Mouse (Mus musculus): ENCODE measurements around the gene H2-T24. TPM values are rescaled to one million over a fixed set of nuclear protein-coding genes. Genes with fewer than 3 reads are reported as not detected.
"Not testable (repeated sequence)": the region's sequence is repeated elsewhere in the genome, so short reads cannot be mapped to it uniquely, and the experiment has no call there.

H2-T24 gene
- polyA plus RNA-seq, 1 experiment from 2014 or later, result 2.2 TPM

DNA sequence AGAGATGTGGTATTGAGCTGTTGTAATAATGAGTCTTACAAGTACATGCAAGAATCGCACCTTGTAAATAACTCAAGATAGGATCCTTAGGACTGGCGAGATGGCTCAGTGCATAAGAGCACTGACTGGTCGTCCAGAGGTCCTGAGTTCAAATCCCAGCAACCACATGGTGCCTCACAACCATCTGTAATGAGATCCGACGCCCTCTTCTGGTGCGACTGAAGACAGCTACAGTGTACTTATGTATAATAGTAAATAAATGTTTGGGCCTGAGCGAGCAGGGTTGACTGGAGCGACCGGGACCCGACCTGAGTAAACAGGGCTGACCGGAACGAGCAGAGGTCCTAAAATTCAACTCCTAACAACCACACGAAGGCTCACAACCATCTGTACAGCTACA, 15.8 kb upstream of the H2-T24 start:
- not testable (repeated sequence) for H3K27me3 ChIP-seq (replicated peaks; ENCODE audit: control insufficient read depth, insufficient read depth, low read length); H3K9me3 ChIP-seq (ENCODE audit: control insufficient read depth, low read length); DNase-seq (ENCODE audit: low spot score); H3K4me3 ChIP-seq (ENCODE audit: low read depth, low read length); ATAC-seq (ENCODE audit: low read depth); H3K4me2 ChIP-seq (ENCODE audit: low read depth, low read length); H3K9ac ChIP-seq (ENCODE audit: low read depth, low read length); H3K36me3 ChIP-seq (ENCODE audit: control insufficient read depth, insufficient read depth, low read length); H3K27ac ChIP-seq (replicated peaks; ENCODE audit: low read depth, low read length); H3K4me1 ChIP-seq (ENCODE audit: control insufficient read depth, insufficient read depth, low read length)
- 85% methylated on average over 13 of the region's 13 CpGs for WGBS

DNA sequence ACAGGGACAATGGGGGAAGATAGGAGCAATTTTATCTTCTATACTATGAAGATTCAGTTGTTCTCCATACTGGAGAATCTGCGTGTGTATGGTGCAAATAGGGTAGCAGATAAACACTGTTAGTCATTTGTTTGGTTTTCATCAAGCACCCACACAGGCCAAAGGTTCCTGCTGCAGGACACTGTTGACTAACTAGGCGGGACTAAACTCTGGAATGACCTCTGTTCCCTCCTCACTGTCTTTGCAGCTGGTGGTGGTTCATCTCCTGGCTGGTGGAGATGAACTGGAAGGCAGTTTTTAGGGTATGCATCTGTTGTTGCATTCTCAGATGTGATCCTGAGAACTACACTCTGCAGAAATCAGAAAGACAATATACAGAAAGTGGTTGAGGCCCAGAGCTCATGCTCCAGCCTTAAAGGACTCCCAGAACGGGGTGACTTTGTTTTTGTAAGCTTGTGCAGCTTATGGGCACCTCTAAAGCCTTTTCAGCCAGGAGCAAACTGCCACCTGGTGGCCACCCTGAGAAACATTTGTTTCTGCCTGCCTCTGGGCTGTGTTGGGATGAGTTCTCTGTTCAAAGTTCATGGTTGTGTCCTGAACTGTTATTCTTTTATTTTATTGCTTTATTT, 14.8 kb upstream of the H2-T24 start:
- H3K36me3 ChIP-seq (ENCODE audit: control insufficient read depth, insufficient read depth, low read length), result not testable (repeated sequence)

DNA sequence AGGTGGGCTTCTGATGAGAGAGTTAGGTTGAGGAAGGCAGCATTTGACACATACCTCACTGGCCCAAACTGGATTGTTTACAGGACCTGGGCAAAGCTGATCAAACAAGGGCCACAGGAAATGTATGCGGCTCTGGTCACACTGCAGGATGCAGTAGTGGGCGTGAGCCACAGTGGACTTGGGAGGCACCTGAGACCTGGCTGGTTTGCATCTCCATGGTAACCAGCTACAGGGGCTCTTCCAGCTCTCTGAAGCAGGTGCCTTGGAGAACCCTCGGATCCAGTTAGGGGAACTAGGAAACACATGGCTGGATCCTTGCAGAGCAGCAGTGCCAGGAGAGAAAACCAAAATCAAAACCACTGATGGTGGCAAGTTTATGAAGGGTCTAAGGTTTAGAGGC, 14.2 kb upstream of the H2-T24 start:
- H3K27me3 ChIP-seq (replicated peaks; ENCODE audit: control insufficient read depth, insufficient read depth, low read length); H3K9ac ChIP-seq (ENCODE audit: low read depth, low read length); H3K36me3 ChIP-seq (ENCODE audit: control insufficient read depth, insufficient read depth, low read length); ATAC-seq (ENCODE audit: low read depth); H3K4me3 ChIP-seq (ENCODE audit: low read depth, low read length); H3K9me3 ChIP-seq (ENCODE audit: control insufficient read depth, low read length); H3K4me1 ChIP-seq (ENCODE audit: control insufficient read depth, insufficient read depth, low read length); H3K27ac ChIP-seq (replicated peaks; ENCODE audit: low read depth, low read length); DNase-seq (ENCODE audit: low spot score); H3K4me2 ChIP-seq (ENCODE audit: low read depth, low read length): not testable (repeated sequence)
- 59% methylated on average over 3 of the region's 3 CpGs for WGBS

More for the DNA sequence above, 14.8 kb upstream of the H2-T24 start:
- ATAC-seq (ENCODE audit: low read depth); DNase-seq (ENCODE audit: low spot score); H3K27me3 ChIP-seq (replicated peaks; ENCODE audit: control insufficient read depth, insufficient read depth, low read length); H3K9me3 ChIP-seq (ENCODE audit: control insufficient read depth, low read length); H3K9ac ChIP-seq (ENCODE audit: low read depth, low read length); H3K27ac ChIP-seq (replicated peaks; ENCODE audit: low read depth, low read length); H3K4me3 ChIP-seq (ENCODE audit: low read depth, low read length); H3K4me2 ChIP-seq (ENCODE audit: low read depth, low read length); H3K4me1 ChIP-seq (ENCODE audit: control insufficient read depth, insufficient read depth, low read length): not testable (repeated sequence)
- WGBS, result 36% methylated on average over 3 of the region's 3 CpGs

DNA sequence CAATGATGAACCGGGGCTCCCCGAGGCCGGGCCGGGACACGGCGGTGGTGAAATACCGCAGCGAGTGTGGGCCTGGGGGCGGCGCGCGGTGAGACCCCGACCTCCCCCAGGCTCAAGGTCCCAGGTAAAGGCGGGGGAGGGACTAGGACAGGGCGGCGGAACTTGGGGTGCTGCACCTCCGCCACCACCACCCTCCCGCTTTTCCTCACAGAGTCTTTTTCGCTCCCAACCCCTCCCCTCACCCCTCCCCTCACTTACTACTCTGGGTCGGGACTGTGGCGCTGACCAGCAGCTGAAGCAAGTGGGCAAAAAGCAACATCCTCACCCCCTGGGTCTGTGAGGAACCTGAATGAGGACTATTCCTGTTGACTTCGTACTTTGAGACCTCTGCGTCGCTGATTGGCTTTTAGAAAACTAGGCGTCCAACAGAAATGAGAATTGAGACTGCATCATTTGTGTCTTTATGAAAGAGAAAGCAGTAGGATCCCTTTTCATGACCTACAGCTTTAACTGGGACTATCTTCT, 12.1 kb upstream of the H2-T24 start, which contains the start of gene H2-T23:
Gene H2-T23 (minus strand): TSS at position 505 of the 525 bp plus-strand sequence.
- Histone ChIP-seq H3K4me3 (ENCODE audit: low read depth, low read length) (peak within 1 kb of the TSS; percentile 49), H3K4me2 (ENCODE audit: low read depth, low read length) (peak within 1 kb of the TSS; percentile 77), H3K9ac (ENCODE audit: low read depth, low read length) (peak within 1 kb of the TSS; percentile 65)
- peak; percentile 60; the same call in 1 of the 2 replicates for ATAC-seq (ENCODE audit: low read depth)
- H3K27ac ChIP-seq (replicated peaks; ENCODE audit: low read depth, low read length); H3K27me3 ChIP-seq (replicated peaks; ENCODE audit: control insufficient read depth, insufficient read depth, low read length); H3K36me3 ChIP-seq (ENCODE audit: control insufficient read depth, insufficient read depth, low read length); H3K9me3 ChIP-seq (ENCODE audit: control insufficient read depth, low read length); H3K4me1 ChIP-seq (ENCODE audit: control insufficient read depth, insufficient read depth, low read length): not testable (repeated sequence)
- peak; percentile 74 for DNase-seq (ENCODE audit: low spot score)
- 3% methylated on average over 22 of the region's 25 CpGs for WGBS

DNA sequence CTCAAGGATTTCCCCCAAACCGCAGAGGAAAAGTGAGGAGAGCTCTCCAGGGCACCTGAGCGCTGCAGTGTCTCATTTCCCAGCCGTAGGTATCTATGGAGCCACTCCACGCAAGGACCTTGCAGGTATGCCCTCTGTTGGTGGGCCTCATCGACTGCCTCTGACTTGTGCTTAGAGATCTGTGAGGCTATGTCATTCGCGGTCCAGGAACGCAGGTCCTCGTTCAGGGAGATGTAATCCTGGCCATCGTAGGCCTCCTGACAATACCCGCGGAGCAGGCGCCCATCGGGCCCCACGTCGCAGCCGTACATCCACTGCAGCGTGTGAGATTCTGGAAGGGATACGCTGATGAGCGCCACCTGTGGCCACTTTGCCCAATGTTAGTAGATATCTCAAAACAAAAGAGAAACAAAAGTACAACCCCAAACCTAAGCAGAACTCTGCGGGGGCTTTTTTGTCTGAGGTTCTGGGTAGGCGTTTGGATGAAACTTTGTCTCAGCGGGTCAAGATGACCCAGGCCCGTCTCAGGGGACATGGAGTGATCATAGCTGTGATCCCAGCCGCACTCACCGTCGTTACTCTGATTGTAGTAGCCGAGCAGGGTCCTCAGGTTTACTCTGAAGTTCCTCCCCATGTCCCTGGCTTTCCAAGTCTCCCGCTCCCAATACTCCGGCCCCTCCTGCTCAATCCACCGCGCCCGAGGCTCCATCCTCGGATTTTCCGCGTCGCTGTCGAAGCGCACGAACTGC, 11.4 kb upstream of the H2-T24 start:
- Histone ChIP-seq H3K4me2 (ENCODE audit: low read depth, low read length) (peak overlapping the region; percentile 77), H3K4me3 (ENCODE audit: low read depth, low read length) (peak overlapping the region; percentile 49), H3K9ac (ENCODE audit: low read depth, low read length) (peak overlapping the region; percentile 65)
- WGBS, result 1% methylated on average over 34 of the region's 40 CpGs
- H3K9me3 ChIP-seq (ENCODE audit: control insufficient read depth, low read length); H3K4me1 ChIP-seq (ENCODE audit: control insufficient read depth, insufficient read depth, low read length); H3K36me3 ChIP-seq (ENCODE audit: control insufficient read depth, insufficient read depth, low read length); DNase-seq (ENCODE audit: low spot score); H3K27ac ChIP-seq (replicated peaks; ENCODE audit: low read depth, low read length); H3K27me3 ChIP-seq (replicated peaks; ENCODE audit: control insufficient read depth, insufficient read depth, low read length): not testable (repeated sequence)
- ATAC-seq (ENCODE audit: low read depth), result peak; percentile 78

DNA sequence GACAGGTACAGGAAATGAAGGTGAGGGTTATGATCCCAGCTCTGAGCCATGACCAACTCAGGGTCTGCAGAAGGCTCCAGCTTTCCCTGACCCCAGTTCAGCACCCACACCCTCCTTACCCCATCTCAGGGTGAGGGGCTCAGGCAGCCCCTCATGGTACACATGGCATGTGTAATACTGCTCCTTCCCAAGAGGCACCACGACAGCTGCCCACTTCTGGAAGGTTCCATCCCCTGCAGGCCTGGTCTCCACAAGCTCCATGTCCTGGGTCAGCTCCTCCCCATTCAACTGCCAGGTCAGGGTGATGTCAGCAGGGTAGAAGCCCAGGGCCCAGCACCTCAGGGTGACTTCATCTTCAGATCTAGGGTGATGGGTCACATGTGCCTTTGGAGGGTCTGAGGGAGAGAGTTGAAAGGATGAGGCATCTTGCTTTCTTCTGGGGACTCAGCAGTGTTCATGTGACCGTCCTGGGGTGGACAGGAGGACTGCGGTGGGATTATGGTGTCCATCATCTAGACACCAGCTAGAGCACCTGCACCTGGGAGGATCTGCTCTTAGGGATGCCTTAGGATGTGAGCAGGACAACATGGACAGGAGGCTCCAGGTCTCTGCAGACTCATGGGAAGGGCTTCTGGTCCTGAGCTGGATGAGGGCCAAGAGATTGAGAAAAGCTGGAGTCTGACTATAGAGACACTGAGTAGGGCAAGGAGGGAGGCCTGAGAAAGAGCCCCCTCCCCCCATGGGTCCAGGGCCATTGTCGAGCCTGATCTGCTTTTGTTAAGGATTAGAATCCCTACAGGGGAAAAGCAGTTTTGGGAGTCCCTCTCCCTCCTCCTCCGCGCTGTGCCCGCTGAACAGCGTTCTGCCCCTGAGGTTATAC, 10.6 kb upstream of the H2-T24 start:
- H3K36me3 ChIP-seq (ENCODE audit: control insufficient read depth, insufficient read depth, low read length); DNase-seq (ENCODE audit: low spot score); H3K27ac ChIP-seq (replicated peaks; ENCODE audit: low read depth, low read length); H3K9me3 ChIP-seq (ENCODE audit: control insufficient read depth, low read length); H3K4me1 ChIP-seq (ENCODE audit: control insufficient read depth, insufficient read depth, low read length); H3K27me3 ChIP-seq (replicated peaks; ENCODE audit: control insufficient read depth, insufficient read depth, low read length); ATAC-seq (ENCODE audit: low read depth): not testable (repeated sequence)
- Histone ChIP-seq H3K9ac (ENCODE audit: low read depth, low read length) (peak overlapping the region; percentile 34; the same call in 1 of the 2 replicates), H3K4me2 (ENCODE audit: low read depth, low read length) (peak overlapping the region; percentile 77), H3K4me3 (ENCODE audit: low read depth, low read length) (peak overlapping the region; percentile 49)
- WGBS, result 36% methylated on average over 6 of the region's 8 CpGs

DNA sequence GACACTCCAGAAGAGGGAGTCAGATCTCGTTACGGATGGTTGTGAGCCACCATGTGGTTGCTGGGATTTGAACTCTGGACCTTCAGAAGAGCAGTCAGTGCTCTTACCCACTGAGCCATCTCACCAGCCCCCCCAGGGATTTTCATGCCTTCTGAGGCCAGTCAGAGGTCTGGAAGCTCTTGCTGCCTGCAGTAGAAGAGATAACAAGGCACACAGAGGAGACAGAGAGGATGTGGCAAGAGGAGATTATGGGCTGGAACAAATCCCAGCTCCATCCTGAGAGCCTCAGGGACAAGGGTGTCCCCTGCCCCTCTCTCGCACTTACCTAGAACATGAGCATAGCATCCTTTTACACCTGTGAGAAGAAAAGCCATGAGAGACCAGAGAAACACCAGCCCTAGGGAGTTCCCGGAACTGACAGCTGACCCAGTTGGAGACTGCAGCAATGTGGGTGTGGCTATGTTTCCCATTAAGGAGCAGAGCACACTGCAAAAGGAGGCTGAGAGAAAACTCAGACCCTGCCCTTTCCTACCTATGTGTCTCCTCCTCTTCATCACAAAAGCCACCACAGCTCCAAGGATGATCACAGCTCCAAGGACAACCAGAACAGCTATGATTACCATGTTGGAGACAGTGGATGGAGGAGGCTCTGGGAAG, 9.8 kb upstream of the H2-T24 start:
- not testable (repeated sequence) for H3K27ac ChIP-seq (replicated peaks; ENCODE audit: low read depth, low read length); ATAC-seq (ENCODE audit: low read depth)
- 70% methylated on average over 2 of the region's 4 CpGs for WGBS

More for the DNA sequence above, 9.8 kb upstream of the H2-T24 start:
- not testable (repeated sequence) for H3K4me1 ChIP-seq (ENCODE audit: control insufficient read depth, insufficient read depth, low read length); H3K27me3 ChIP-seq (replicated peaks; ENCODE audit: control insufficient read depth, insufficient read depth, low read length); H3K9me3 ChIP-seq (ENCODE audit: control insufficient read depth, low read length); H3K9ac ChIP-seq (ENCODE audit: low read depth, low read length); H3K4me2 ChIP-seq (ENCODE audit: low read depth, low read length); DNase-seq (ENCODE audit: low spot score); H3K4me3 ChIP-seq (ENCODE audit: low read depth, low read length); H3K36me3 ChIP-seq (ENCODE audit: control insufficient read depth, insufficient read depth, low read length)

Data from embryonic facial prominence, embryonic 14.5 days (tissue).